Mouse (Mus musculus): Measurements from ENCODE around the gene Eif4ebp2.

DNA sequence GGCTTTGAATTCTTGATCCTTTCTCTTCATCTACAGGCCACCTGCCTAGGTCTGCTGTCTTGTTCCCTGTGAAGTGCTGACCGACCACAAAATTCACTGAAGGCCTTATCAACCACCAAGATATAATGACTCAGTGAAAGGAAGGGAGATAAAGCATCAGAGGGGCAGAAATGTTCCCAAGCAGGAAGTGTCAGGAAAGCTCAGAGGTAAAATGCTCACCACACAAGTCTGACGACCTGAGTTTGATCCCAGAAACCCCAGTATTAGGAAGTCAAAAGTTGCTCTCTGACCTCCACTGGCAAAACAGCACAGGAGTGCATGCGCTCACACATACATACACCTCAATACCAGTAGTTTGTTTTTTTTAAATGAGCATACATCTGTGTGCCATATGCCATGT, 3.6 kb downstream of the Eif4ebp2 start:
- TF ChIP-seq POLR2A (IDR thresholded peaks at IDR 0.05; ENCODE audit: low read depth, low read length) (no peak), CTCF (conservative IDR thresholded peaks at IDR 0.05; ENCODE audit: insufficient read depth, insufficient read length, low read depth, low read length) (no peak)

All from kidney, adult 2 months (tissue).